ENCODE assay signal across 22 mouse cellular contexts in the genomic region with DNA sequence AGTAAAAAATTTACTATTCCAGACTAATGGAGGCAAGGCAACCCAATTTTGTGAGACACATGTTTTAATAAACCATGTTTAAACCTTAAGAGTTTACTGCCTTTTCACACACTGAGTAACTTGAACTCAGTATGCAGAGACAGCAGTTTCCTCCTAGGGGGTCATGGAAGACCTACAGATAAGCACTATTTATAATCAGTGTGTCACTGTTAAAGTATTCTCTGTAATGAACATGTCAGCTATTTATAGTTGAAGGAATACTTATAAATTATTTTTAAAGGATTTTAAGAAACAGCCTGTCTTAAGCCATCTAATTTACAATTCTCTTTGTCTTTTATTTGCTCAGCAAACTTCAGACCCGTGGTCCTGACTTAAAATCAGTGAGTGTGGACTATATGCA.
A peak's percentile ranks its signal among the peaks of the same experiment; 100 is the strongest.
DNase-seq lines count a peak whose midpoint lies in the region; ATAC-seq and TF ChIP-seq lines count a peak whose summit lies in the region.
"Had no signal": no experiment of that assay in that cellular context is flagged by ENCODE, and none has a peak within 500 bp of the region (broad histone marks: within the 10 kb centered on the region; RNA-seq: fewer than 3 reads in every experiment).

No protein-coding gene starts in this region.

- H3K4me2 ChIP-seq in kidney, embryonic 14.5 days (replicated peaks; ENCODE audit: low read depth, low read length) = no peak overlapping the region
- H3K4me2 ChIP-seq in midbrain, embryonic 11.5 days = no peak overlapping the region
- peak overlapping the region; percentile 37; the same call in 1 of the 2 replicates for H3K4me2 ChIP-seq in limb, embryonic 13.5 days (replicated peaks)
- no peak overlapping the region for H3K4me2 ChIP-seq in forebrain, embryonic 16.5 days (ENCODE audit: low read length)
- H3K4me2 ChIP-seq: embryonic facial prominence, embryonic 12.5 days; hindbrain, embryonic 14.5 days had no signal

- H3K4me1 ChIP-seq in kidney, embryonic 14.5 days (ENCODE audit: control insufficient read depth, insufficient read depth, low read length) = no peaks in the 10 kb centered on the region
- H3K4me1 ChIP-seq in kidney, adult 2 months (ENCODE audit: control insufficient read depth, insufficient read depth, low read length) = no peaks in the 10 kb centered on the region
- no peaks in the 10 kb centered on the region for H3K4me1 ChIP-seq in midbrain, embryonic 11.5 days (ENCODE audit: control insufficient read depth, insufficient read depth, low read length)
- no peaks in the 10 kb centered on the region for H3K4me1 ChIP-seq in midbrain, embryonic 10.5 days
- peaks cover 31% of the 10 kb centered on the region for H3K4me1 ChIP-seq in limb, embryonic 13.5 days
- no peaks in the 10 kb centered on the region; the same call in 1 of the 2 replicates for H3K4me1 ChIP-seq in forebrain, embryonic 16.5 days (replicated peaks; ENCODE audit: control insufficient read depth, insufficient read depth, low read length)
- H3K4me1 ChIP-seq: heart, embryonic 10.5 days; hindbrain, embryonic 10.5 days had no signal

- ATAC-seq in kidney, embryonic 14.5 days (ENCODE audit: low FRiP score, low TSS enrichment) = peak; percentile 68; the same call in 1 of the 2 replicates
- no peak for ATAC-seq in midbrain, embryonic 11.5 days (ENCODE audit: low FRiP score)
- ATAC-seq in limb, embryonic 13.5 days (ENCODE audit: low FRiP score, low read depth) = no peak
- no peak for ATAC-seq in forebrain, embryonic 16.5 days
- ATAC-seq: activated CD4-positive, CD25-positive, alpha-beta regulatory T cell, adult 4 months; forebrain, postnatal 0 days; Patski had no signal

- 35% methylated on average over 1 of the region's 1 CpGs for whole genome bisulfite sequencing in kidney, embryonic 14.5 days
- WGBS in kidney, adult 2 months = 39% methylated on average over 1 of the region's 1 CpGs
- WGBS in midbrain, embryonic 11.5 days = 72% methylated on average over 1 of the region's 1 CpGs
- 71% methylated on average over 1 of the region's 1 CpGs for WGBS in midbrain, embryonic 10.5 days
- WGBS in limb, embryonic 13.5 days = 25% methylated on average over 1 of the region's 1 CpGs
- WGBS in forebrain, embryonic 16.5 days = 68% methylated on average over 1 of the region's 1 CpGs

- H3K27ac ChIP-seq in kidney, embryonic 14.5 days (ENCODE audit: low read depth, low read length) = no peak overlapping the region
- no peak overlapping the region for H3K27ac ChIP-seq in kidney, adult 2 months (ENCODE audit: insufficient read depth, low read depth, low read length)
- no peak overlapping the region for H3K27ac ChIP-seq in midbrain, embryonic 11.5 days (ENCODE audit: low read depth, low read length)
- H3K27ac ChIP-seq in midbrain, embryonic 10.5 days (replicated peaks) = no peak overlapping the region
- H3K27ac ChIP-seq in limb, embryonic 13.5 days = peak overlapping the region; percentile 73
- H3K27ac ChIP-seq in forebrain, embryonic 16.5 days (ENCODE audit: low read length) = no peak overlapping the region
- H3K27ac ChIP-seq: embryonic facial prominence, embryonic 12.5 days; gastrocnemius, adult 2 months; heart, embryonic 10.5 days; hindbrain, embryonic 10.5 days; hindbrain, embryonic 14.5 days had no signal

- no peak overlapping the region for H3K4me3 ChIP-seq in kidney, embryonic 14.5 days (ENCODE audit: low read length)
- H3K4me3 ChIP-seq in kidney, adult 2 months (ENCODE audit: insufficient read depth, low read depth, low read length) = no peak overlapping the region
- H3K4me3 ChIP-seq in midbrain, embryonic 11.5 days (ENCODE audit: low read depth, low read length) = no peak overlapping the region
- H3K4me3 ChIP-seq in midbrain, embryonic 10.5 days = no peak overlapping the region
- no peak overlapping the region for H3K4me3 ChIP-seq in limb, embryonic 13.5 days
- H3K4me3 ChIP-seq in forebrain, embryonic 16.5 days (replicated peaks; ENCODE audit: low read length) = no peak overlapping the region
- H3K4me3 ChIP-seq: embryonic facial prominence, embryonic 12.5 days; gastrocnemius, adult 2 months; heart, embryonic 10.5 days; hindbrain, embryonic 10.5 days had no signal

- H3K9ac ChIP-seq in kidney, embryonic 14.5 days (ENCODE audit: low read depth, low read length) = no peak overlapping the region
- no peak overlapping the region for H3K9ac ChIP-seq in midbrain, embryonic 11.5 days (ENCODE audit: low read length)
- H3K9ac ChIP-seq in limb, embryonic 13.5 days = no peak overlapping the region
- H3K9ac ChIP-seq in forebrain, embryonic 16.5 days (replicated peaks; ENCODE audit: low read depth, low read length) = no peak overlapping the region
- H3K9ac ChIP-seq: embryonic facial prominence, embryonic 12.5 days; forebrain, postnatal 0 days; hindbrain, embryonic 14.5 days had no signal

- H3K27me3 ChIP-seq in kidney, embryonic 14.5 days (ENCODE audit: control insufficient read depth, insufficient read depth, low read length) = no peaks in the 10 kb centered on the region
- no peaks in the 10 kb centered on the region for H3K27me3 ChIP-seq in kidney, adult 2 months (replicated peaks; ENCODE audit: control insufficient read depth, insufficient read depth, low read length)
- no peaks in the 10 kb centered on the region for H3K27me3 ChIP-seq in midbrain, embryonic 11.5 days (ENCODE audit: control insufficient read depth, insufficient read depth, low read length)
- no peaks in the 10 kb centered on the region for H3K27me3 ChIP-seq in midbrain, embryonic 10.5 days (ENCODE audit: low read depth, poor library complexity, severe bottlenecking)
- H3K27me3 ChIP-seq in limb, embryonic 13.5 days = no peaks in the 10 kb centered on the region
- H3K27me3 ChIP-seq in forebrain, embryonic 16.5 days (replicated peaks; ENCODE audit: control insufficient read depth, insufficient read depth, low read length) = no peaks in the 10 kb centered on the region
- H3K27me3 ChIP-seq: CH12.LX; embryonic facial prominence, embryonic 12.5 days; Patski had no signal

- TF ChIP-seq CTCF in kidney, adult 2 months (conservative IDR thresholded peaks at IDR 0.05; ENCODE audit: insufficient read depth, insufficient read length, low read depth, low read length) = no peak

- DNase-seq in kidney, adult 2 months = no peak
- peak; percentile 44 for DNase-seq in midbrain, embryonic 11.5 days (ENCODE audit: low spot score, missing footprints)
- DNase-seq in midbrain, embryonic 10.5 days (ENCODE audit: low spot score) = no peak
- DNase-seq in right cerebral cortex, postnatal 4 days = no peak
- DNase-seq: adrenal gland, postnatal 14 days; cerebellum, adult 11-12 months; cerebellum, adult 9-10 months; cerebellum, postnatal 25 days; forebrain, postnatal 0 days; gastrocnemius, adult 2 months; gastrocnemius, postnatal 25 days; heart, postnatal 14 days had no signal

- TF ChIP-seq POLR2A in kidney, adult 2 months (IDR thresholded peaks at IDR 0.05; ENCODE audit: low read depth, low read length) = no peak

- no peaks in the 10 kb centered on the region for H3K36me3 ChIP-seq in kidney, embryonic 14.5 days (ENCODE audit: control insufficient read depth, insufficient read depth, low read length)
- no peaks in the 10 kb centered on the region for H3K36me3 ChIP-seq in kidney, adult 2 months (ENCODE audit: control insufficient read depth, insufficient read depth, low read length)
- H3K36me3 ChIP-seq in midbrain, embryonic 11.5 days (ENCODE audit: control insufficient read depth, insufficient read depth, low read length) = no peaks in the 10 kb centered on the region
- H3K36me3 ChIP-seq in midbrain, embryonic 10.5 days = no peaks in the 10 kb centered on the region
- no peaks in the 10 kb centered on the region for H3K36me3 ChIP-seq in limb, embryonic 13.5 days
- H3K36me3 ChIP-seq in forebrain, embryonic 16.5 days (ENCODE audit: control insufficient read depth, insufficient read depth) = no peaks in the 10 kb centered on the region
- H3K36me3 ChIP-seq: embryonic facial prominence, embryonic 12.5 days; heart, embryonic 10.5 days; hindbrain, embryonic 10.5 days had no signal

- H3K9me3 ChIP-seq in kidney, embryonic 14.5 days (ENCODE audit: control insufficient read depth, low read length) = 0 out of 2 replicates have a peak, but pooled peaks cover 2% of the 10 kb centered on the region
- H3K9me3 ChIP-seq in midbrain, embryonic 11.5 days (ENCODE audit: control insufficient read depth, low read length) = no peaks in the 10 kb centered on the region
- H3K9me3 ChIP-seq in midbrain, embryonic 10.5 days (replicated peaks) = no peaks in the 10 kb centered on the region
- peaks cover 9% of the 10 kb centered on the region for H3K9me3 ChIP-seq in limb, embryonic 13.5 days
- 0 out of 2 replicates have a peak, but pooled peaks cover 5% of the 10 kb centered on the region for H3K9me3 ChIP-seq in forebrain, embryonic 16.5 days (ENCODE audit: control insufficient read depth, low read length)
- H3K9me3 ChIP-seq: embryonic facial prominence, embryonic 12.5 days; heart, embryonic 10.5 days; hindbrain, embryonic 10.5 days had no signal
